Mouse (Mus musculus): ENCODE measurements around the gene Zfyve28.

Zfyve28 gene

GRCm38 (mm10) chr5:34251794-34252193, 36.5 kb downstream of the Zfyve28 start:
- no peak for ATAC-seq (ENCODE audit: low TSS enrichment)

GRCm38 (mm10) chr5:34250090-34250489, 38.2 kb downstream of the Zfyve28 start:
- no peak for ATAC-seq (ENCODE audit: low TSS enrichment)

- no peak for ATAC-seq (ENCODE audit: low TSS enrichment)
Measured at GRCm38 (mm10) chr5:34249132-34249531, 39.1 kb downstream of the Zfyve28 start.

- no peak for ATAC-seq (ENCODE audit: low TSS enrichment)
Measured at GRCm38 (mm10) chr5:34246443-34246842, 41.8 kb downstream of the Zfyve28 start.

- peak; percentile 13; the same call in 1 of the 2 replicates for ATAC-seq (ENCODE audit: low TSS enrichment)
Measured at GRCm38 (mm10) chr5:34243062-34243461, 45.2 kb downstream of the Zfyve28 start.

- ATAC-seq (ENCODE audit: low TSS enrichment), result peak; percentile 84
Measured at GRCm38 (mm10) chr5:34242224-34242963, 45.9 kb downstream of the Zfyve28 start.

- peak; percentile 36; the same call in 1 of the 2 replicates for ATAC-seq (ENCODE audit: low TSS enrichment)
Measured at GRCm38 (mm10) chr5:34238444-34238843, 49.8 kb downstream of the Zfyve28 start.

- ATAC-seq (ENCODE audit: low TSS enrichment), result no peak
Measured at GRCm38 (mm10) chr5:34235898-34236420, 52.3 kb downstream of the Zfyve28 start.

- ATAC-seq (ENCODE audit: low TSS enrichment), result no peak
Measured at GRCm38 (mm10) chr5:34235056-34235455, 53.2 kb downstream of the Zfyve28 start.

GRCm38 (mm10) chr5:34233221-34233515, 55.1 kb downstream of the Zfyve28 start:
- no peak for ATAC-seq (ENCODE audit: low TSS enrichment)

- ATAC-seq (ENCODE audit: low TSS enrichment), result no peak
Measured at GRCm38 (mm10) chr5:34232481-34233220, 55.6 kb downstream of the Zfyve28 start.

- no peak for ATAC-seq (ENCODE audit: low TSS enrichment)
Measured at GRCm38 (mm10) chr5:34231901-34232300, 56.3 kb downstream of the Zfyve28 start.

GRCm38 (mm10) chr5:34230599-34231485, 57.4 kb downstream of the Zfyve28 start:
- ATAC-seq (ENCODE audit: low TSS enrichment), result no peak

- ATAC-seq (ENCODE audit: low TSS enrichment), result no peak
Measured at GRCm38 (mm10) chr5:34229503-34229902, 58.7 kb downstream of the Zfyve28 start.

- ATAC-seq (ENCODE audit: low TSS enrichment), result no peak
Measured at GRCm38 (mm10) chr5:34225516-34225915, 62.7 kb downstream of the Zfyve28 start.

- peak; percentile 85; the same call in 1 of the 2 replicates for ATAC-seq (ENCODE audit: low TSS enrichment)
Measured at GRCm38 (mm10) chr5:34224515-34224914, 63.7 kb downstream of the Zfyve28 start.

GRCm38 (mm10) chr5:34220001-34220400, 68.2 kb downstream of the Zfyve28 start:
- ATAC-seq (ENCODE audit: low TSS enrichment), result no peak

- no peak for ATAC-seq (ENCODE audit: low TSS enrichment)
Measured at GRCm38 (mm10) chr5:34218672-34219071, 69.6 kb downstream of the Zfyve28 start.

GRCm38 (mm10) chr5:34217756-34218155, 70.5 kb downstream of the Zfyve28 start:
- ATAC-seq (ENCODE audit: low TSS enrichment), result peak; percentile 39

- peak; percentile 66 for ATAC-seq (ENCODE audit: low TSS enrichment)
Measured at GRCm38 (mm10) chr5:34216025-34216424, 72.2 kb downstream of the Zfyve28 start.

GRCm38 (mm10) chr5:34213659-34214058, 74.6 kb downstream of the Zfyve28 start:
- no peak for ATAC-seq (ENCODE audit: low TSS enrichment)

GRCm38 (mm10) chr5:34210279-34210678, 78.0 kb downstream of the Zfyve28 start:
- ATAC-seq (ENCODE audit: low TSS enrichment), result peak; percentile 73

Data from frontal cortex, adult (tissue).